Mouse (Mus musculus) heart, adult 2 months (tissue): ENCODE measurements around the gene Fto. TPM values are rescaled to one million over a fixed set of nuclear protein-coding genes. Genes with fewer than 3 reads are reported as not detected.

ENCODE experiments used
- DNase-seq, 2 experiments: peaks; one replicate each; pipeline ENCODE4 v3.0.0; 2021
- H3K27ac ChIP-seq: fragments of 200-600 bp; 2 replicates; pipeline ENCODE4 v1.8.1; 2022
- H3K27me3 ChIP-seq: fragments of 200-500 bp; 2 replicates; pipeline ENCODE4 v1.6.1; 2012; ENCODE audit warnings: mild to moderate bottlenecking, low read length, inconsistent platforms, mixed read lengths; ENCODE audit not compliant: control insufficient read depth, insufficient read depth
- H3K36me3 ChIP-seq: fragments of 200-500 bp; 2 replicates; pipeline ENCODE4 v1.6.1; 2012; ENCODE audit warnings: low read length, inconsistent platforms; ENCODE audit not compliant: control insufficient read depth, insufficient read depth
- H3K4me1 ChIP-seq: fragments of 200-500 bp; 2 replicates; pipeline ENCODE4 v1.6.1; 2011; ENCODE audit warnings: low read length; ENCODE audit not compliant: control insufficient read depth, insufficient read depth
- H3K4me3 ChIP-seq: fragments of 200-600 bp; 2 replicates; pipeline ENCODE4 v1.8.1; 2022
- H3K79me2 ChIP-seq: fragments of 200-500 bp; replicated peaks from 2 replicates; pipeline ENCODE4 v1.6.1; 2012; ENCODE audit warnings: mild to moderate bottlenecking, inconsistent platforms, low read length, moderate library complexity, mixed read lengths; ENCODE audit not compliant: control insufficient read depth, insufficient read depth
- H3K9ac ChIP-seq: fragments of 200-500 bp; 2 replicates; pipeline ENCODE4 v1.6.1; 2012; ENCODE audit warnings: low read depth, mild to moderate bottlenecking, control low read depth, inconsistent platforms, low read length, mixed read lengths
- CTCF ChIP-seq: fragments of 200-600 bp; IDR thresholded peaks from 2 replicates; pipeline ENCODE4 v1.8.1; 2022; ENCODE audit warnings: antibody characterized with exemption, mild to moderate bottlenecking, moderate library complexity
- EP300 ChIP-seq: fragments of 200-500 bp; IDR thresholded peaks from 2 replicates; pipeline ENCODE4 v1.6.1; 2011; ENCODE audit warnings: low read depth, low read length, control low read depth; ENCODE audit not compliant: insufficient read depth
- POLR2A ChIP-seq: fragments of 200-500 bp; IDR thresholded peaks from 2 replicates; pipeline ENCODE4 v1.6.1; 2011; ENCODE audit warnings: mild to moderate bottlenecking, low read depth, low read length, control low read depth; ENCODE audit not compliant: insufficient read depth
- WGBS: fragments of 180-500 bp; shearing (Covaris S2); methylation state at CpG from one replicate; pipeline ENCODE4 v1.1.7; 2018; 5-methylcytosine and 5-hydroxymethylcytosine counted together
- intact Hi-C: fragments of 180-260 bp; cut with DNase I; formaldehyde crosslinking; loops from one replicate; pipeline ENCODE4 v1.15.1; 2025
- polyA plus RNA-seq: library from polyadenylated mRNA; depleted of rRNA; stranded (reverse); fragments of >200 nt; gene quantifications from 2 replicates; pipeline ENCODE4 v1.2.3, GENCODE M21; 2012
- total RNA-seq, 2 experiments: library from RNA; stranded (reverse); gene quantifications; 2 replicates each; pipeline ENCODE4 v1.2.3; 2021

Gene Fto
- total and polyA plus RNA-seq, 3 experiments, result 41.3 to 65.1 (median 57.6) TPM

DNA sequence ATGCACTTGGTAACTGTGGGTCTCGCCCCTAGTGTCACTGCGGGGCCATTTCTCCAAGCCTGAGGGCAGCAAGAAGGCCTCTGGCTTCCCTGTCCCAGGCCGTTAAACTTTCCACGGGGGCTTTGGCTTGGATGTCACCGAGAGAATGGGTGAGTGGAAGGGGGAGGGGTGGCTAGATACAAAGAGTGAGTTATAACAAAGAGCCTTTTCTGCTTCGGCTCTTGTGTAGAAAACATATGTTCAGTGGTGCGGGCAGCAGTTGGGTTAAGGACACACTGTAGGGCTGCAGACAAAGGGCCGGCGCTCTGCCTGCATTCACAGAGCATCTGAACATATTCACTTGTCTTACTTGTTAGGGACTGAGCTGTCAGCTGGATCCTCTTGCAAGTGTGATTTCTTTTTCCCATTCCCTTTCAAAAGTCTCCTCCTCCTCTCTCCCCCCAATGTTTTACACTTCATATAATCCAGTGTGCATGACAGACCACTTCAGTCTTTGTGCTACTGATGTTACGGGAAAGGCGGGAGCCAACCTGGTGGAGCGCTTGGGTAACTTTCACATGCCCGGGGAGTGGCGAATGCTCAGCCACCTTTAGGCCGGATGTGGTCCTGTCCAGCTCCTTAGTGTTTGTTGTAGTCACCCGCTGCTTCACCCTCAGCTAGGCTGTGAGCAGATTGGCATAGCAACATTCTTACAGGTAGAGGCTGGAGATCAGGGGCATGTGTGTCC is 201.6 kb downstream of the Fto start:
- no peak overlapping the region for H3K27ac ChIP-seq
- WGBS, result 86% methylated on average over 16 of the region's 16 CpGs

DNA sequence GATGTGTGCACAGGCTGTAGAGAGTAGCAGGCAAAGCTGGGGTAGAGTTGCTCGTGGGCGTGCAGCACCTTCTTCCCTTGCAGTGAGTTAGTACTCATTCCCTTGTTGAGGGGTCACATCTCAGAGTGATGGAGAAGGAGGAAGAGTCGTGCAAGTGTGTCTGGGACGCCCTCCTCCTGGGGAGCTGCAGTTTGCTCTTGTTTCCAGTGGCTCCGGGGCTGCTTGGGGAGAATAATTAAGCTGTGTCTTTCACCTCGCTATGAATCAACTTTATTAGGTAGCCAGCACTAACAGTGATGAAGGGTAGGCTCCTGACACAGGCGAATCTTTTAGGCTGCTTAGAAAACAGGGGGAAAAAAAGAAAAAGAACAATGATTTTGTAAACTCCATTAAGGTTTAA is 203.1 kb downstream of the Fto start:
- TF ChIP-seq POLR2A (no peak), EP300 (no peak), CTCF (no peak)
- Histone ChIP-seq H3K27ac (no peak overlapping the region), H3K36me3 (no peaks in the 10 kb centered on the region), H3K4me3 (no peak overlapping the region), H3K27me3 (no peaks in the 10 kb centered on the region), H3K9ac (no peak overlapping the region), H3K79me2 (no peaks in the 10 kb centered on the region), H3K4me1 (peaks cover 4% of the 10 kb centered on the region)
- DNase-seq, result no peak
- WGBS, result 88% methylated on average over 7 of the region's 7 CpGs
- intact Hi-C loops, result no loop called here

More for the DNA sequence above, 201.6 kb downstream of the Fto start:
- Histone ChIP-seq H3K9ac (no peak overlapping the region), H3K4me1 (no peaks in the 10 kb centered on the region; the same call in none of the 2 replicates), H3K27me3 (no peaks in the 10 kb centered on the region), H3K36me3 (no peaks in the 10 kb centered on the region), H3K4me3 (no peak overlapping the region), H3K79me2 (no peaks in the 10 kb centered on the region)
- DNase-seq, result no peak
- no peak for TF ChIP-seq EP300
- TF ChIP-seq POLR2A, result no peak
- TF ChIP-seq CTCF, result no peak
- intact Hi-C loops, result no loop called here

DNA sequence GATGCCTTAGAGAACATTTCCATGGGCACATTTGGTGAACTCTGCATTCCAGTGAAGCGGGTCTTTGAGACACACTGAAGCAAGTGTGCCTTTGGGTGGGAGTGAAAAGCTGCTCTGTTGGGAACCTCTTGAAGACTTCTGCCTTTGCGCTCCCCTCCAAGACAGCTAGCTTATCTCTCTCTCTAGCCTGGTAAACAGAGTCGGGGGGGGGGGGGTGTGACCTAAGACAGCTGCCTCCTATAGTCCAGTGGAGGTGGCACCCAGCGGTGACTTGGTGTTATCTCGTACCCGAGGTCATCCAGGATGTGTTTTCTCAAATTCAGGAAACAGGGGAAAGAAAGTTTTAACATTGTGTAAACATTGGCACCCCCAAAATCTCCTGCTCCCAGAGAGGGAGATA is 204.8 kb downstream of the Fto start:
- DNase-seq, result no peak
- Histone ChIP-seq H3K36me3 (peaks cover 2% of the 10 kb centered on the region; the same call in 1 of the 2 replicates), H3K9ac (no peak overlapping the region), H3K27ac (no peak overlapping the region), H3K4me3 (no peak overlapping the region), H3K79me2 (no peaks in the 10 kb centered on the region), H3K4me1 (peaks cover 7% of the 10 kb centered on the region), H3K27me3 (no peaks in the 10 kb centered on the region)
- intact Hi-C loops, result no loop called here
- 45% methylated on average over 6 of the region's 6 CpGs for WGBS
- TF ChIP-seq POLR2A (no peak), EP300 (no peak), CTCF (no peak)

DNA sequence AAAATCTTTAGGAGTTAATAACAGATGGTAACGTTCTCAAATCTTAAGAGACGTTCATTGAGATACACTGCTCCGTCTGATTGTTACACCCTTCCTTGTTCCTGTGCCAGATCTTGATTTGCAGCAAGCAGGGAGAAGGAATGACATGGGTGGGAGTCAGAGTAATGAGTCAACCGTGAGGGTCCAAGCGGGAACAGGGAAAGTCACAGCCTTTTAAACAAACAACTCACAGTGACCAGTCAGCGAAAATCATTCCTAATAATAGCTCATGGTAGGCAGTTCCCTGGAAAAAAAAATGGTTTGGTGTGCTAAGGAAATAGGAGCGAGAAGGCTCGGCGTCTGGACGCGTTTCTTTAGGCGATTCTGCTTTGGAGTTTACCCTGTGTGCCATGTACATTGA is 208.9 kb downstream of the Fto start:
- no peak overlapping the region for H3K4me3 ChIP-seq
- TF ChIP-seq EP300 (no peak), CTCF (no peak), POLR2A (no peak)
- no peak overlapping the region for H3K9ac ChIP-seq
- WGBS, result 31% methylated on average over 12 of the region's 12 CpGs
- peaks cover 2% of the 10 kb centered on the region; the same call in 1 of the 2 replicates for H3K36me3 ChIP-seq
- peaks cover 7% of the 10 kb centered on the region for H3K4me1 ChIP-seq
- H3K27ac ChIP-seq, result peak overlapping the region; percentile 27
- intact Hi-C loops, result no loop called here
- no peaks in the 10 kb centered on the region for H3K79me2 ChIP-seq
- no peaks in the 10 kb centered on the region for H3K27me3 ChIP-seq
- no peak for DNase-seq

DNA sequence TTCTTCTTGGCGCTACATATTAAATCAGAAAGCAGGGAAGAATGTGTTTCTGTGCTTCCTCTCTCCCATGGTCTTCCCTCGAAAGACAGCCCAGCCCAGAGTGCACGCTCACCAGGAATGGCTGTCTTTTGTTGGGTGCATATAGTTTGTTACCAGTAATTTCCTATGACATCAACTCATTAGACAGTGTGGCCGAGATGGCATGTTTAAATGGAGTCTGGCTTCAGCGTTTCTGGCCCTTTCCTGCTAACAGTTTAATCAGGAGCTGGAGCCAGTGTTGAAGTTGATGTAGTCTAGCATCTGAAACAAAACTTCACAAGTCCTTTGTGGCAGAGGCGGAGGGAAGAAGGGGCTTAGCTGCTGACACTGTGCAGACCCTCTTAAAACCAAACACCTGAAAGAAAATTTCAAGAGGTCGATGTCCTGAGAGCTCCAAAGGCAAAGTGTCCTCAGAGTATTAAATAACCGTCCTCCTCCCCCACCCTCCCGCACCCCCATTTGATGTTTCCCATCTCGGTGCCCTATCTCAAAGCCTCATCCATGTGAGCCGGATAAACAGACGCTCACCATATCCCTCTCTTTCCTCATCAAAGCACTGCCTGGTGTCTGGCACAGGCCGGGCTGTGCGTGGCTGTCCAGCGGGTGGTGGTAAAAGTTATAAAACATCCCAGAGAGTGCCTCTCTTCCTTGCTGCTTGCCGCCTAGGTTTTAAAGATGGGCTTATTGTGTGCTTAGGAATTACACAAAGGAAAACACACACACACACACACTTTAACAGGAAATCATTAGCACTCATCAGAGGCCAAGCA is 210.9 kb downstream of the Fto start:
- peaks cover 4% of the 10 kb centered on the region; the same call in 1 of the 2 replicates for H3K36me3 ChIP-seq
- DNase-seq, result no peak
- no peaks in the 10 kb centered on the region for H3K27me3 ChIP-seq
- TF ChIP-seq POLR2A (no peak), EP300 (no peak), CTCF (no peak)
- intact Hi-C loops, result no loop called here
- H3K27ac ChIP-seq, result no peak overlapping the region
- no peaks in the 10 kb centered on the region for H3K79me2 ChIP-seq
- H3K9ac ChIP-seq, result no peak overlapping the region
- H3K4me3 ChIP-seq, result no peak overlapping the region
- H3K4me1 ChIP-seq, result peaks cover 15% of the 10 kb centered on the region
- 75% methylated on average over 16 of the region's 16 CpGs for WGBS

DNA sequence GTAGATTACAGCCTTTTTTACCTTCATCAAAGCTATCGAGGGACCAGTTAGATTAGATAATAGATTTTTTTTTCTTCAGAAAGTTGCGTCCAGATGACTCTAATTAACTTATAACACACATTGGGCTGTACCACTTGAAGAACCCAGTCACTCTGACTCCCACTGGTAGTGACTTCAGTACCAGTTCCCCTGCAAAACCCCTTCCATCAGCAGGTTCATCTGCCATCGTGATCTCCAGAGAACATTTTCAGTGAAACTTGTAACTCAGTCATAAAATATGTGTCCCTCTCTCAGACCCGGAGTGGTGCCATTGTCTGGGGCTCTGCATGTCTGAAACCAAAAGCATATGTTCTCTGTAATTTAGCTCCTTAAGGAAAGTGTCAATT is 211.5 kb downstream of the Fto start:
- 57% methylated on average over 4 of the region's 4 CpGs for WGBS
- H3K9ac ChIP-seq, result no peak overlapping the region
- intact Hi-C loops, result no loop called here
- peaks cover 15% of the 10 kb centered on the region for H3K4me1 ChIP-seq
- H3K27me3 ChIP-seq, result no peaks in the 10 kb centered on the region
- peaks cover 4% of the 10 kb centered on the region; the same call in 1 of the 2 replicates for H3K36me3 ChIP-seq
- no peak for DNase-seq
- no peaks in the 10 kb centered on the region for H3K79me2 ChIP-seq
- H3K4me3 ChIP-seq, result no peak overlapping the region
- no peak for TF ChIP-seq POLR2A
- no peak for TF ChIP-seq EP300
- TF ChIP-seq CTCF, result no peak
- no peak overlapping the region for H3K27ac ChIP-seq
